Mouse (Mus musculus) olfactory bulb, adult 2 months (tissue): Measurements from ENCODE around the gene Gm5767.

Experiments used
- CTCF ChIP-seq: fragments of 200-500 bp; IDR thresholded peaks from 2 replicates; pipeline ENCODE4 v1.5.1; 2012; ENCODE audit warnings: low read depth, mild to moderate bottlenecking, low read length, moderate library complexity; ENCODE audit not compliant: insufficient read depth
- POLR2A ChIP-seq: fragments of 200-500 bp; IDR thresholded peaks from 2 replicates; pipeline ENCODE4 v1.6.1; 2012; ENCODE audit warnings: mild to moderate bottlenecking, low read depth, low read length, moderate library complexity; ENCODE audit not compliant: insufficient read depth

GRCm38 (mm10) chr16:8645546-8645945, 35.0 kb upstream of the Gm5767 start:
- TF ChIP-seq CTCF, result no peak
- TF ChIP-seq POLR2A, result no peak
